Mouse (Mus musculus) urinary bladder, postnatal 25 days (tissue): Measurements from ENCODE around the gene Selenoo.

Source experiments
- DNase-seq: peaks from one replicate; pipeline ENCODE4 v3.0.0; 2022; ENCODE audit warnings: low spot score

Gene Selenoo

GRCm38 (mm10) chr15:89088607-89089247 lies at the start of gene Selenoo:
Gene Selenoo, plus strand, starts transcription at chr15:89089084.
- peak; percentile 88 for DNase-seq

- DNase-seq: no peak
Measured at GRCm38 (mm10) chr15:89044381-89044780, 44.5 kb upstream of the Selenoo start.

GRCm38 (mm10) chr15:89046356-89046755 lies 42.5 kb upstream of the Selenoo start:
- DNase-seq: no peak

GRCm38 (mm10) chr15:89054666-89055065 lies 34.2 kb upstream of the Selenoo start:
- DNase-seq: no peak

GRCm38 (mm10) chr15:89058736-89059135 lies 30.1 kb upstream of the Selenoo start:
- no peak for DNase-seq

GRCm38 (mm10) chr15:89059161-89059931 lies 29.5 kb upstream of the Selenoo start, which contains the start of gene Panx2:
Gene Panx2, plus strand, starts transcription at chr15:89059734.
- no peak for DNase-seq

- no peak for DNase-seq
Measured at GRCm38 (mm10) chr15:89060032-89060681, 28.7 kb upstream of the Selenoo start.

- no peak for DNase-seq
Measured at GRCm38 (mm10) chr15:89060811-89061460, 27.9 kb upstream of the Selenoo start.

GRCm38 (mm10) chr15:89061761-89062517 lies 26.9 kb upstream of the Selenoo start:
- no peak for DNase-seq

- DNase-seq: no peak
Measured at GRCm38 (mm10) chr15:89062518-89062910, 26.4 kb upstream of the Selenoo start.

GRCm38 (mm10) chr15:89063001-89063400 lies 25.9 kb upstream of the Selenoo start:
- no peak for DNase-seq

- DNase-seq: no peak
Measured at GRCm38 (mm10) chr15:89063536-89063935, 25.3 kb upstream of the Selenoo start.

GRCm38 (mm10) chr15:89064891-89065290 lies 24.0 kb upstream of the Selenoo start:
- DNase-seq: no peak

- no peak for DNase-seq
Measured at GRCm38 (mm10) chr15:89067609-89068008, 21.3 kb upstream of the Selenoo start.

- DNase-seq: no peak
Measured at GRCm38 (mm10) chr15:89068226-89068625, 20.7 kb upstream of the Selenoo start.

GRCm38 (mm10) chr15:89069336-89069840 lies 19.5 kb upstream of the Selenoo start:
- no peak for DNase-seq

- no peak for DNase-seq
Measured at GRCm38 (mm10) chr15:89070606-89071005, 18.3 kb upstream of the Selenoo start.

- no peak for DNase-seq
Measured at GRCm38 (mm10) chr15:89073993-89074603, 14.8 kb upstream of the Selenoo start.

- no peak for DNase-seq
Measured at GRCm38 (mm10) chr15:89074613-89075477, 14.0 kb upstream of the Selenoo start, which contains the start of gene Trabd. Gene Trabd, plus strand, starts transcription at chr15:89075124.
